Mouse (Mus musculus) lung, embryonic 16.5 days (tissue): ENCODE results near the gene Notch1. TPM values are rescaled to one million over a fixed set of nuclear protein-coding genes. Genes with fewer than 3 reads are reported as not detected.

Source experiments
- ATAC-seq: fragments of 200-750 bp; cut with Nextera tagmentation; 2 replicates; pipeline ENCODE4 v1.8.0; 2017; ENCODE audit warnings: low read depth, mild to moderate bottlenecking, moderate library complexity
- H3K27ac ChIP-seq: fragments of 300-500 bp; sonication (generic); 2 replicates; pipeline ENCODE4 v1.5.1; 2014; ENCODE audit warnings: mild to moderate bottlenecking, control low read depth, low read length
- H3K27me3 ChIP-seq: fragments of 300-500 bp; sonication (generic); 2 replicates; pipeline ENCODE4 v1.6.1; 2014; ENCODE audit warnings: low read depth, low read length, mixed read lengths; ENCODE audit not compliant: control insufficient read depth, insufficient read depth
- H3K36me3 ChIP-seq: fragments of 300-500 bp; sonication (generic); 2 replicates; pipeline ENCODE4 v1.6.1; 2014; ENCODE audit warnings: low read length; ENCODE audit not compliant: control insufficient read depth, insufficient read depth
- H3K4me1 ChIP-seq: fragments of 300-500 bp; sonication (generic); replicated peaks from 2 replicates; pipeline ENCODE4 v1.6.1; 2014; ENCODE audit warnings: low read length, mixed read lengths; ENCODE audit not compliant: control insufficient read depth, insufficient read depth
- H3K4me2 ChIP-seq: fragments of 300-500 bp; sonication (generic); 2 replicates; pipeline ENCODE4 v1.6.1; 2014; ENCODE audit warnings: low read depth, low read length, control low read depth
- H3K4me3 ChIP-seq: fragments of 300-500 bp; sonication (generic); 2 replicates; pipeline ENCODE4 v1.5.1; 2014; ENCODE audit warnings: mild to moderate bottlenecking, low read length, control low read depth
- H3K9ac ChIP-seq: fragments of 300-500 bp; sonication (generic); 2 replicates; pipeline ENCODE4 v1.6.1; 2014; ENCODE audit warnings: low read length, control low read depth
- H3K9me3 ChIP-seq: fragments of 300-500 bp; sonication (generic); 2 replicates; pipeline ENCODE4 v1.6.1; 2016; ENCODE audit warnings: low read length; ENCODE audit not compliant: control insufficient read depth
- WGBS: fragments of 180-500 bp; shearing (Covaris S2); extraction: QIAGEN DNeasy Blood & Tissue Kit; methylation state at CpG from one replicate; pipeline ENCODE4 v1.1.7; 2014; 5-methylcytosine and 5-hydroxymethylcytosine counted together
- polyA plus RNA-seq: library from polyadenylated mRNA; unstranded; fragments of >200 nt; fragmentation: Nextera tagmentation; extraction: Ambion mirVana; gene quantifications from 2 replicates; pipeline ENCODE4 v1.2.1, GENCODE M21; 2015

Notch1 gene
- polyA plus RNA-seq, 1 experiment from 2014 or later, result 20.5 TPM

- no peak for ATAC-seq
- Histone ChIP-seq H3K4me2 (no peak overlapping the region), H3K9me3 (no peaks in the 10 kb centered on the region), H3K27me3 (no peaks in the 10 kb centered on the region), H3K4me3 (no peak overlapping the region), H3K36me3 (no peaks in the 10 kb centered on the region), H3K9ac (no peak overlapping the region), H3K4me1 (peaks cover 36% of the 10 kb centered on the region), H3K27ac (no peak overlapping the region)
- 29% methylated on average over 2 of the region's 2 CpGs for WGBS
These were observed 23.1 kb upstream of the Notch1 start for GRCm38 (mm10) chr2:26539516-26539915.

GRCm38 (mm10) chr2:26535517-26536045, 19.1 kb upstream of the Notch1 start:
- H3K4me3 ChIP-seq, result no peak overlapping the region
- ATAC-seq, result no peak
- no peaks in the 10 kb centered on the region for H3K9me3 ChIP-seq
- peak overlapping the region; percentile 56; the same call in 1 of the 2 replicates for H3K27ac ChIP-seq
- H3K27me3 ChIP-seq, result no peaks in the 10 kb centered on the region
- WGBS, result 46% methylated on average over 4 of the region's 4 CpGs
- peaks cover 24% of the 10 kb centered on the region for H3K4me1 ChIP-seq
- H3K4me2 ChIP-seq, result no peak overlapping the region
- no peak overlapping the region for H3K9ac ChIP-seq
- H3K36me3 ChIP-seq, result no peaks in the 10 kb centered on the region

GRCm38 (mm10) chr2:26534616-26535015, 18.2 kb upstream of the Notch1 start:
- peak; percentile 90 for ATAC-seq
- Histone ChIP-seq H3K9ac (peak overlapping the region; percentile 41; the same call in 1 of the 2 replicates), H3K9me3 (no peaks in the 10 kb centered on the region)

DNA sequence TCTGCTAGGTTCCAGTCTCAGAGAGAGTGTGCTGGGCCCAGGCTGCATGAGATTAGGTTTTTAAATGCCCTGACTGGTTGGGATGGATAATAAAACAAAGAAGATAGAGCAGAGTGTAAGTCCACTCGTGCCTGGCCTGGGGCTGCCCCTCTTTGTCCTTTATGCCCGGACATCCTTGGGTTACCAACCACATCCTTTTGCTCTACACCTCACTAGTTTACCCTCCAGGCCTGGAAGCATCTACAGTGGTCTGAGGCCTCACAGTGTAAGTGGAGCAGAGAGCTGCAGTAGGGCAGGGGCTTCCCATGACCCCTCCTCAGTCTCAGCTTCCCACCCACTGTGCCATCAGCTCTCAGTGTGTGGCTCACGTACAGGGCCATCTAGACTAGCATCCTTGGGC, 17.7 kb upstream of the Notch1 start:
- Histone ChIP-seq H3K27ac (peak overlapping the region; percentile 73), H3K4me3 (no peak overlapping the region), H3K9me3 (no peaks in the 10 kb centered on the region), H3K36me3 (no peaks in the 10 kb centered on the region), H3K4me2 (no peak overlapping the region), H3K9ac (peak overlapping the region; percentile 41; the same call in 1 of the 2 replicates), H3K4me1 (peaks cover 18% of the 10 kb centered on the region), H3K27me3 (no peaks in the 10 kb centered on the region)
- WGBS, result 65% methylated on average over 3 of the region's 3 CpGs
- peak; percentile 16; the same call in 1 of the 2 replicates for ATAC-seq

More at GRCm38 (mm10) chr2:26534616-26535015, 18.2 kb upstream of the Notch1 start:
- H3K27me3 ChIP-seq, result no peaks in the 10 kb centered on the region
- no peak overlapping the region for H3K4me3 ChIP-seq
- H3K4me1 ChIP-seq, result peaks cover 18% of the 10 kb centered on the region
- 39% methylated on average over 2 of the region's 2 CpGs for WGBS
- H3K36me3 ChIP-seq, result no peaks in the 10 kb centered on the region
- H3K4me2 ChIP-seq, result no peak overlapping the region
- H3K27ac ChIP-seq, result peak overlapping the region; percentile 73

DNA sequence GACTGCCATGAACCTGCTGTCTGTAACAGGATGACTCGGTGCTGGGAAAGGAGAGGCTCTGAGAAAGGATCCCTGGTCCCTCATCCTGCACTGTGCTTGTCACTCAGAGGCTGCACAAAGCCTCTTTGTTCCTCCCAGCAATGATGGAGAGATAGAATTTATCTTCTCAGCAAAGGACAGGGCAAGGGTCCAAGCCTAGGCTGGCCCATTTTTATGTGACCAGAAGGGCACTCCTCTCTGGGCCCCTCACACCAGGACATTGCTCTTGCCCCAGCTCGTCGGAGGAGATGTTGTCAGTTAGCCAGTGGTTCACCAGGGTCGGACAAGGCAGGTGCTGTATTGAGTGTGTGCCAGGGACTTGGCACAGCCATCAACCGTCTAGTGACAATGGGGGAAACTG, 16.8 kb upstream of the Notch1 start:
- 39% methylated on average over 5 of the region's 5 CpGs for WGBS
- H3K9me3 ChIP-seq, result no peaks in the 10 kb centered on the region
- no peak overlapping the region for H3K4me2 ChIP-seq
- no peaks in the 10 kb centered on the region for H3K36me3 ChIP-seq
- H3K27me3 ChIP-seq, result no peaks in the 10 kb centered on the region
- H3K4me1 ChIP-seq, result peaks cover 18% of the 10 kb centered on the region
- H3K4me3 ChIP-seq, result no peak overlapping the region
- no peak overlapping the region for H3K27ac ChIP-seq
- ATAC-seq, result no peak
- no peak overlapping the region for H3K9ac ChIP-seq

- Histone ChIP-seq H3K9ac (no peak overlapping the region), H3K4me3 (no peak overlapping the region), H3K4me1 (peaks cover 23% of the 10 kb centered on the region), H3K27me3 (no peaks in the 10 kb centered on the region), H3K27ac (no peak overlapping the region), H3K9me3 (no peaks in the 10 kb centered on the region), H3K4me2 (no peak overlapping the region), H3K36me3 (no peaks in the 10 kb centered on the region)
- WGBS, result 90% methylated on average over 6 of the region's 6 CpGs
- no peak for ATAC-seq
These were observed 15.4 kb upstream of the Notch1 start for GRCm38 (mm10) chr2:26531829-26532228.

GRCm38 (mm10) chr2:26529881-26530280, 13.4 kb upstream of the Notch1 start:
- H3K9ac ChIP-seq, result no peak overlapping the region
- 72% methylated on average over 3 of the region's 3 CpGs for WGBS
- ATAC-seq, result no peak
- no peaks in the 10 kb centered on the region for H3K36me3 ChIP-seq
- H3K27ac ChIP-seq, result no peak overlapping the region
- no peaks in the 10 kb centered on the region for H3K9me3 ChIP-seq
- H3K4me2 ChIP-seq, result no peak overlapping the region
- no peaks in the 10 kb centered on the region for H3K27me3 ChIP-seq
- H3K4me1 ChIP-seq, result peaks cover 34% of the 10 kb centered on the region
- H3K4me3 ChIP-seq, result no peak overlapping the region

- no peaks in the 10 kb centered on the region for H3K27me3 ChIP-seq
- WGBS, result 56% methylated on average over 4 of the region's 4 CpGs
- H3K27ac ChIP-seq, result no peak overlapping the region
- H3K36me3 ChIP-seq, result no peaks in the 10 kb centered on the region
- no peak overlapping the region for H3K9ac ChIP-seq
- no peak overlapping the region for H3K4me3 ChIP-seq
- peaks cover 32% of the 10 kb centered on the region for H3K4me1 ChIP-seq
- ATAC-seq, result no peak
- no peak overlapping the region for H3K4me2 ChIP-seq
- no peaks in the 10 kb centered on the region for H3K9me3 ChIP-seq
These were observed 12.8 kb upstream of the Notch1 start for GRCm38 (mm10) chr2:26529221-26529805.

GRCm38 (mm10) chr2:26526443-26527257, 10.2 kb upstream of the Notch1 start:
- Histone ChIP-seq H3K27me3 (no peaks in the 10 kb centered on the region), H3K27ac (peak overlapping the region; percentile 90), H3K36me3 (no peaks in the 10 kb centered on the region), H3K4me3 (no peak overlapping the region), H3K4me1 (peaks cover 27% of the 10 kb centered on the region), H3K9me3 (no peaks in the 10 kb centered on the region), H3K9ac (no peak overlapping the region), H3K4me2 (no peak overlapping the region)
- peak; percentile 36 for ATAC-seq
- 42% methylated on average over 11 of the region's 11 CpGs for WGBS
